Mouse (Mus musculus): ENCODE measurements around the gene Cask. TPM values are rescaled to one million over a fixed set of nuclear protein-coding genes. Genes with fewer than 3 reads are reported as not detected.

Cask gene
- polyA plus RNA-seq, 1 experiment: 0.98 TPM

DNA sequence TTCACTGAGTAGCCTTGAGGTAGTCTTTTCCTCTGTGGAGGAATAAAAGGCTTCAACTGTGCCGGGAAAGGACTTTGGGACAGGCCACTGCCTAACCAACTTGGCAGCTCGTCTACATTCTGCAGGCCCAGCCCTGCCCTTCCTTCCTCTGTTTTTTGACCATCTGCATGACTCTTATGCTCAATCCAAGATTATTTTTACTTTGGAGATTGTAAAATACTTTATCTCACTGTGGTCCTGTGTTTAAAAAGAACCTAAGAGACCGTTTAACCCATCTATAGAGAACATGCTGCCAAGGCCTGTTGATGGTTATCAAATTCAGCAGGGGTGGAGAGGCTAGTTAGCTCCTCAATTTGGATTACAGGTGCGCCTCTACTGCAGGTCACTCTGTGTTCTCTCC is 229.7 kb downstream of the Cask start:
- Histone ChIP-seq H3K36me3 (ENCODE audit: control insufficient read depth, insufficient read depth, low read length) (no peaks in the 10 kb centered on the region), H3K27ac (ENCODE audit: insufficient read depth, low read length) (no peak overlapping the region), H3K27me3 (ENCODE audit: control insufficient read depth, insufficient read depth, low read length) (no peaks in the 10 kb centered on the region), H3K4me1 (ENCODE audit: control insufficient read depth, insufficient read depth, insufficient read length) (0 out of 2 replicates have a peak, but pooled peaks cover 3% of the 10 kb centered on the region), H3K4me3 (ENCODE audit: extremely low read depth, insufficient read depth, insufficient read length) (no peak overlapping the region)
- 69% methylated on average over 4 of the region's 4 CpGs for WGBS
- no peak for DNase-seq (ENCODE audit: low read depth in 1 of 2, low spot score in 2 of 2)
- TF ChIP-seq POLR2A (IDR thresholded peaks at IDR 0.05; ENCODE audit: low read depth, low read length): no peak
- no peak for TF ChIP-seq CTCF (IDR thresholded peaks at IDR 0.05; ENCODE audit: extremely low read depth, insufficient read depth, insufficient read length, insufficient replicate concordance)

DNA sequence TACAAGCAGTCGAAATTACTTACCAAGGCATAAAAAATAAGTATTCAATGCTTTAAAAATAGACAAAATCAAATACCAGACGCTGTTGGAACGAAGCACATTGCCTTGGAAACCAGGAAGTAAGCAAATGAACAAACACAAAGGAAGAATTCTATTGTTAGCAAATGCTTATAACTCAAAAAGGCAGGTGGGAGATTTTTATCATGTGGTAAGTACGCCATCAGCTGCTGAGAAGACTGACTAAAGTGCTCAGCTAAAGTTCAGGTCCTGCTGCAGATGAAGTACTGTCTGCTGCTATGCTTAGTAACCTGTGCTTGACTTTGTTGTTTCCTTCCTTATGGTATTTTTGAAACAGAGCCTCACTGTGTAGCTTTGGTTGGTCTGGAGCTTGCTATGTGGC is 232.7 kb downstream of the Cask start:
- H3K4me1 ChIP-seq (ENCODE audit: control insufficient read depth, insufficient read depth, insufficient read length): 0 out of 2 replicates have a peak, but pooled peaks cover 3% of the 10 kb centered on the region
- TF ChIP-seq POLR2A (IDR thresholded peaks at IDR 0.05; ENCODE audit: low read depth, low read length): no peak
- no peak for TF ChIP-seq CTCF (IDR thresholded peaks at IDR 0.05; ENCODE audit: extremely low read depth, insufficient read depth, insufficient read length, insufficient replicate concordance)
- WGBS: 40% methylated on average over 4 of the region's 4 CpGs
- no peaks in the 10 kb centered on the region for H3K36me3 ChIP-seq (ENCODE audit: control insufficient read depth, insufficient read depth, low read length)
- H3K27me3 ChIP-seq (ENCODE audit: control insufficient read depth, insufficient read depth, low read length): no peaks in the 10 kb centered on the region
- H3K27ac ChIP-seq (ENCODE audit: insufficient read depth, low read length): no peak overlapping the region
- no peak for DNase-seq (ENCODE audit: low read depth in 1 of 2, low spot score in 2 of 2)
- no peak overlapping the region for H3K4me3 ChIP-seq (ENCODE audit: extremely low read depth, insufficient read depth, insufficient read length)

DNA sequence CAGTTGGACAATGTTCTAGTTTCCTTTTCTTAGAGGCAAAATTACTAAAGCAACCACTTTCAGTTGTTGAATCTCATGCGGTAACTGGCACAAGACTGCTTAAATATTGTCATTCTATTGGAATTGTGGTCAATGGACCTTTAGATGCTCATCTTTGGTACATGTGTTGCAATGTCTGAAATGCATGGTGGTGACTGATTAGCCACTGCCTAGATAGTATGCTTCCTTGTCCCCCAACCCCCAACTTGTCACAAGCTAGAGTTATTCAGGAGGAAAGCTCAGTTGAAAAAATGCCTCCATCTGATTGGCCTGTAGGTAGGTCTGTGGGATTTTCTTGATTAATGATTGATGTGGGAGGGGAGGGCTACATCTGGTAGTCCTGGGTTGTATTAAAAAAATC is 233.9 kb downstream of the Cask start:
- H3K4me3 ChIP-seq (ENCODE audit: extremely low read depth, insufficient read depth, insufficient read length): no peak overlapping the region
- H3K27ac ChIP-seq (ENCODE audit: insufficient read depth, low read length): no peak overlapping the region
- TF ChIP-seq CTCF (IDR thresholded peaks at IDR 0.05; ENCODE audit: extremely low read depth, insufficient read depth, insufficient read length, insufficient replicate concordance) (no peak), POLR2A (IDR thresholded peaks at IDR 0.05; ENCODE audit: low read depth, low read length) (no peak)
- DNase-seq (ENCODE audit: low read depth in 1 of 2, low spot score in 2 of 2): no peak
- WGBS: 79% methylated on average over 1 of the region's 1 CpGs
- no peaks in the 10 kb centered on the region for H3K27me3 ChIP-seq (ENCODE audit: control insufficient read depth, insufficient read depth, low read length)
- H3K36me3 ChIP-seq (ENCODE audit: control insufficient read depth, insufficient read depth, low read length): no peaks in the 10 kb centered on the region
- H3K4me1 ChIP-seq (ENCODE audit: control insufficient read depth, insufficient read depth, insufficient read length): 0 out of 2 replicates have a peak, but pooled peaks cover 3% of the 10 kb centered on the region

DNA sequence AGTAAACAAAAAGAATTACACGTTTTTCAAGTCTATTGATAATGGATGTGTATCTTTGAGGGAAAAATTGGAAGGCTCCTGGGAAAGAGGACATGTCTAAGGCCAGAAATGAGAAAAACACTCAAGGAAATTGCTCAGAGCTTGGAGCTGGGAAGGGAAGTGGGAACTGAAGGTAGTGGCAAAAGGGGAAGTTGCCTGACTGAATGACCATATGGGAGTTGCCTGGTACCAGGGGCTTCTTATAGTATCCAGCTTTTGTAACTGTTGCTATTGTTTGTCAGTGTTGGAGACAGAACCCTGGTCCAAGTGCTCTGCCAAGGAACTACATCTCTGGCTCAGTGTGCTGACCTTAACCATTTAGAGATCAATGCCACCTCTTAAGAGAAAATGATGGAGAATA is 234.4 kb downstream of the Cask start:
- Histone ChIP-seq H3K27ac (ENCODE audit: insufficient read depth, low read length) (no peak overlapping the region), H3K27me3 (ENCODE audit: control insufficient read depth, insufficient read depth, low read length) (no peaks in the 10 kb centered on the region), H3K4me3 (ENCODE audit: extremely low read depth, insufficient read depth, insufficient read length) (no peak overlapping the region), H3K36me3 (ENCODE audit: control insufficient read depth, insufficient read depth, low read length) (no peaks in the 10 kb centered on the region), H3K4me1 (ENCODE audit: control insufficient read depth, insufficient read depth, insufficient read length) (0 out of 2 replicates have a peak, but pooled peaks cover 3% of the 10 kb centered on the region)
- no peak for TF ChIP-seq CTCF (IDR thresholded peaks at IDR 0.05; ENCODE audit: extremely low read depth, insufficient read depth, insufficient read length, insufficient replicate concordance)
- no peak for TF ChIP-seq POLR2A (IDR thresholded peaks at IDR 0.05; ENCODE audit: low read depth, low read length)
- DNase-seq (ENCODE audit: low read depth in 1 of 2, low spot score in 2 of 2): no peak
- 44% methylated on average over 1 of the region's 1 CpGs for WGBS

DNA sequence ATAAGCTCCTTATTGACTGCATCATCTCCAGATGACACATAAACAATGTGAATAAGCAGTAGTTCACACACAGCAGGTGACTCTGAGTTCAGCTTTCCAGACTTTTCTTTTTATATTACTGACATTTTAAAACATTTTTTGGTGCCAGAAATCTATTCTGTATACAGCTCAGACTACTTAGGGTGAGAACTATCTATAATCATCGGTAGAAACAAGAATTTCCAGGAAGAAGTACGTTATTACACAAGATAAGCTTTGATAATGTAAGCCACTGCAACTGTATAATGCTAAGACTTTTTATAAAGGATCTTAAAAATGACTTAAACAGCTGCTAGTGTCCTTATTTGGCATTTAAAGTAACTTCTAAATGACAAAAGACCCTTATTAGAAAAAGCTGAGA is 239.1 kb downstream of the Cask start:
- Histone ChIP-seq H3K27me3 (ENCODE audit: control insufficient read depth, insufficient read depth, low read length) (no peaks in the 10 kb centered on the region), H3K4me1 (ENCODE audit: control insufficient read depth, insufficient read depth, insufficient read length) (no peaks in the 10 kb centered on the region), H3K36me3 (ENCODE audit: control insufficient read depth, insufficient read depth, low read length) (no peaks in the 10 kb centered on the region), H3K4me3 (ENCODE audit: extremely low read depth, insufficient read depth, insufficient read length) (no peak overlapping the region), H3K27ac (ENCODE audit: insufficient read depth, low read length) (no peak overlapping the region)
- TF ChIP-seq POLR2A (IDR thresholded peaks at IDR 0.05; ENCODE audit: low read depth, low read length) (no peak), CTCF (IDR thresholded peaks at IDR 0.05; ENCODE audit: extremely low read depth, insufficient read depth, insufficient read length, insufficient replicate concordance) (no peak)
- WGBS: 58% methylated on average over 2 of the region's 2 CpGs
- DNase-seq (ENCODE audit: low read depth in 1 of 2, low spot score in 2 of 2): no peak

DNA sequence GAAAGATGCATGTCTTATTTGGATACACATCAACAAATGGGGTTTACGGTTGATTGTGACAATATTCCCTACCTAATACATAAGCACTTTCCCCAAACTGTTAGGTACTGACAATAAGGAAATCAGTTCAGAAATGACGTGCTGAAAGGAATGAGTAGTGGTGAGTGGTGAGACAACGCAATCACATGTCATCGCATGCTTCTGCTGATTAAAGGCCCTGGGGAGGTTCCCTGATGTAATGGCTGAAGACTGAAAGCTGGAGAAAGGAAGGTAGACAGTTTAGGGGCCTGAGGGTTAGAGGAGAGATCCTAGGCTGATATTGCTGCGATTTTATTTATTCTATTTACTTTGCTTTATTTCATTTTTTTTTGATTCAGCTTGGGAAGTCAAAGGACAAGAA is 240.1 kb downstream of the Cask start:
- no peaks in the 10 kb centered on the region for H3K4me1 ChIP-seq (ENCODE audit: control insufficient read depth, insufficient read depth, insufficient read length)
- H3K27me3 ChIP-seq (ENCODE audit: control insufficient read depth, insufficient read depth, low read length): no peaks in the 10 kb centered on the region
- DNase-seq (ENCODE audit: low read depth in 1 of 2, low spot score in 2 of 2): no peak
- H3K27ac ChIP-seq (ENCODE audit: insufficient read depth, low read length): no peak overlapping the region
- H3K4me3 ChIP-seq (ENCODE audit: extremely low read depth, insufficient read depth, insufficient read length): no peak overlapping the region
- no peaks in the 10 kb centered on the region for H3K36me3 ChIP-seq (ENCODE audit: control insufficient read depth, insufficient read depth, low read length)
- WGBS: 84% methylated on average over 5 of the region's 5 CpGs
- TF ChIP-seq CTCF (IDR thresholded peaks at IDR 0.05; ENCODE audit: extremely low read depth, insufficient read depth, insufficient read length, insufficient replicate concordance) (no peak), POLR2A (IDR thresholded peaks at IDR 0.05; ENCODE audit: low read depth, low read length) (no peak)

DNA sequence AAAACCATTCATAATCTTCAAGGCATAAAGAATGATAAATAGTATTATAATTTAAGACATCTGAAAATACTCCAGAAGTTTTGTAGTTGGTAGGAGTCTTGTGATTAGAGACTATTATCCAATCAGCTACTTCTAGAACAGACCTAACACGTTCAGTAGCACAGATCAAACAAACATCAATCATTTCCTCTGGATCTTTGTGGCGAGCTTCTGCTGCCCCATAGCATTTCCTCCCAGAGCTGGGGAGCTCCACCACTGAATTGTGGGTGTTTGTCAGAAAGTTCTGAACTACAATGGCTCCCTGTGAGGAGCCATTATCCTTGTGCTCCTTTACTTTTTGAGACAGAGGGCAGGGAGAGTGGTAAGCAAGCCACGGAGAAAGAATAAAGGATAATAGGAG is 243.4 kb downstream of the Cask start:
- Histone ChIP-seq H3K36me3 (ENCODE audit: control insufficient read depth, insufficient read depth, low read length) (no peaks in the 10 kb centered on the region), H3K27ac (ENCODE audit: insufficient read depth, low read length) (no peak overlapping the region), H3K4me1 (ENCODE audit: control insufficient read depth, insufficient read depth, insufficient read length) (no peaks in the 10 kb centered on the region), H3K27me3 (ENCODE audit: control insufficient read depth, insufficient read depth, low read length) (no peaks in the 10 kb centered on the region), H3K4me3 (ENCODE audit: extremely low read depth, insufficient read depth, insufficient read length) (no peak overlapping the region)
- 48% methylated on average over 3 of the region's 3 CpGs for WGBS
- peak in 1 of 2 experiments; percentile 3 for DNase-seq (ENCODE audit: low read depth in 1 of 2, low spot score in 2 of 2)
- no peak for TF ChIP-seq POLR2A (IDR thresholded peaks at IDR 0.05; ENCODE audit: low read depth, low read length)
- no peak for TF ChIP-seq CTCF (IDR thresholded peaks at IDR 0.05; ENCODE audit: extremely low read depth, insufficient read depth, insufficient read length, insufficient replicate concordance)

Measured in spleen, adult 2 months (tissue).